Mouse (Mus musculus) liver, postnatal 0 days (tissue): ENCODE measurements at regions not wholly inside any gene's neighbourhood (a gene's known extent, or its start where the extent isn't known, plus 50 kb on each side); places are given as distances from the start of the nearest gene placed in this dataset.

ENCODE experiments used
- ATAC-seq: fragments of 200-750 bp; cut with Nextera tagmentation; 2 replicates; pipeline ENCODE4 v1.8.0; 2017; ENCODE audit warnings: mild to moderate bottlenecking, moderate library complexity
- DNase-seq: peaks from one replicate; pipeline ENCODE4 v3.0.0-alpha.2; 2016
- H3K27ac ChIP-seq: fragments of 300-500 bp; sonication (generic); 2 replicates; pipeline ENCODE4 v1.5.1; 2014; ENCODE audit warnings: antibody characterized with exemption, moderate library complexity, mild to moderate bottlenecking, low read depth
- H3K27me3 ChIP-seq: fragments of 300-500 bp; sonication (generic); 2 replicates; pipeline ENCODE4 v1.6.1; 2014; ENCODE audit warnings: low read length, control low read depth, mixed read lengths; ENCODE audit not compliant: insufficient read depth
- H3K36me3 ChIP-seq: fragments of 300-500 bp; sonication (generic); replicated peaks from 2 replicates; pipeline ENCODE4 v1.6.1; 2014; ENCODE audit warnings: mild to moderate bottlenecking, control low read depth, low read length, moderate library complexity, mixed read lengths; ENCODE audit not compliant: insufficient read depth
- H3K4me1 ChIP-seq: fragments of 300-500 bp; sonication (generic); 2 replicates; pipeline ENCODE4 v1.6.1; 2014; ENCODE audit warnings: antibody characterized with exemption, mild to moderate bottlenecking, control low read depth; ENCODE audit not compliant: insufficient read depth
- H3K4me2 ChIP-seq: fragments of 300-500 bp; sonication (generic); 2 replicates; pipeline ENCODE4 v1.6.1; 2014; ENCODE audit warnings: low read depth, mild to moderate bottlenecking, low read length, moderate library complexity, mixed read lengths
- H3K4me3 ChIP-seq: fragments of 300-500 bp; sonication (generic); 2 replicates; pipeline ENCODE4 v1.5.1; 2014; ENCODE audit warnings: low read depth, low read length
- H3K9ac ChIP-seq: fragments of 300-500 bp; sonication (generic); replicated peaks from 2 replicates; pipeline ENCODE4 v1.6.1; 2014; ENCODE audit warnings: mild to moderate bottlenecking, moderate library complexity
- H3K9me3 ChIP-seq: fragments of 300-500 bp; sonication (generic); 2 replicates; pipeline ENCODE4 v1.6.1; 2016; ENCODE audit warnings: mild to moderate bottlenecking, control low read depth, low read length, mixed read lengths
- CTCF ChIP-seq: sonication (generic); IDR thresholded peaks from 2 replicates; pipeline ENCODE4 v1.5.1; 2016; ENCODE audit warnings: antibody characterized with exemption, low read depth
- EP300 ChIP-seq: IDR thresholded peaks from 2 replicates; pipeline ENCODE4 v1.6.1; 2016; ENCODE audit warnings: antibody characterized with exemption, low read depth, mild to moderate bottlenecking
- WGBS: fragments of 180-500 bp; shearing (Covaris S2); extraction: QIAGEN DNeasy Blood & Tissue Kit; methylation state at CpG from one replicate; pipeline ENCODE4 v1.1.7; 2014; ENCODE audit not compliant: insufficient replicate concordance; 5-methylcytosine and 5-hydroxymethylcytosine counted together

- Histone ChIP-seq H3K27ac (no peak overlapping the region), H3K9ac (no peak overlapping the region), H3K9me3 (no peaks in the 10 kb centered on the region), H3K4me3 (no peak overlapping the region), H3K36me3 (no peaks in the 10 kb centered on the region), H3K4me2 (no peak overlapping the region), H3K27me3 (no peaks in the 10 kb centered on the region), H3K4me1 (no peaks in the 10 kb centered on the region)
- DNase-seq (no peak), ATAC-seq (no peak)
- TF ChIP-seq CTCF (no peak), EP300 (no peak)
- WGBS: 59% methylated on average over 2 of the region's 2 CpGs
Observed at GRCm38 (mm10) chr4:7414301-7414700, 824.5 kb downstream of the Car8 start.

- no peak overlapping the region for H3K9ac ChIP-seq
- H3K4me1 ChIP-seq: no peaks in the 10 kb centered on the region
- DNase-seq (no peak), ATAC-seq (no peak)
- 57% methylated on average over 1 of the region's 1 CpGs for WGBS
- H3K4me2 ChIP-seq: no peak overlapping the region
- TF ChIP-seq CTCF (no peak), EP300 (no peak)
- H3K27ac ChIP-seq: no peak overlapping the region
- H3K36me3 ChIP-seq: no peaks in the 10 kb centered on the region
- H3K27me3 ChIP-seq: no peaks in the 10 kb centered on the region
- no peak overlapping the region for H3K4me3 ChIP-seq
- H3K9me3 ChIP-seq: no peaks in the 10 kb centered on the region
Observed at GRCm38 (mm10) chr4:7392696-7393095, 846.1 kb downstream of the Car8 start.

DNA sequence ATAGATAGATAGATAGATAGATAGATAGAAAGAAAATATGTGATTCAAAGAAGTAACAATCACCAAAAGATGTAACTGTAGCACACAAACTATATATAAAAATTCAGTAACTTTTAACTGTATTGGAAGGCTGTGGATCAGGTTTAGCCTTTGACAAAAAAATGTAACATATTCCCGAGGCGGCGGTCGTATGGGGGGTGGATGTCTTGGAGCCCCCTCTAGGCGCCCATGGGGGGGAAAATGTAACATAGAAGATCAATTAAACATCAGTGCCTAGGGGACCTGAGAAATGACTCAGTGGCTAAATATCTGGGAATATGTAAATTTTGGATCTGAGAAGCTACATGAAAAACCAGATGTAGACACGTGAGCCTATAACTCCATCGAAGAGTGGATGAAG, 847.2 kb downstream of the Car8 start:
- Histone ChIP-seq H3K4me3 (no peak overlapping the region), H3K4me1 (no peaks in the 10 kb centered on the region), H3K27me3 (no peaks in the 10 kb centered on the region), H3K27ac (no peak overlapping the region), H3K36me3 (no peaks in the 10 kb centered on the region), H3K9me3 (no peaks in the 10 kb centered on the region), H3K4me2 (no peak overlapping the region), H3K9ac (no peak overlapping the region)
- no peak for ATAC-seq
- TF ChIP-seq CTCF (no peak), EP300 (no peak)
- 81% methylated on average over 7 of the region's 7 CpGs for WGBS
- DNase-seq: peak; percentile 65

- no peak for ATAC-seq
- DNase-seq: no peak
- no peak overlapping the region for H3K27ac ChIP-seq
- H3K36me3 ChIP-seq: no peaks in the 10 kb centered on the region
- no peak for TF ChIP-seq EP300
- no peak for TF ChIP-seq CTCF
- H3K4me1 ChIP-seq: no peaks in the 10 kb centered on the region
- no peak overlapping the region for H3K4me3 ChIP-seq
- no peaks in the 10 kb centered on the region for H3K27me3 ChIP-seq
- H3K4me2 ChIP-seq: no peak overlapping the region
- H3K9me3 ChIP-seq: no peaks in the 10 kb centered on the region
- H3K9ac ChIP-seq: no peak overlapping the region
Observed at GRCm38 (mm10) chr4:7385069-7385468, 853.8 kb downstream of the Car8 start.

DNA sequence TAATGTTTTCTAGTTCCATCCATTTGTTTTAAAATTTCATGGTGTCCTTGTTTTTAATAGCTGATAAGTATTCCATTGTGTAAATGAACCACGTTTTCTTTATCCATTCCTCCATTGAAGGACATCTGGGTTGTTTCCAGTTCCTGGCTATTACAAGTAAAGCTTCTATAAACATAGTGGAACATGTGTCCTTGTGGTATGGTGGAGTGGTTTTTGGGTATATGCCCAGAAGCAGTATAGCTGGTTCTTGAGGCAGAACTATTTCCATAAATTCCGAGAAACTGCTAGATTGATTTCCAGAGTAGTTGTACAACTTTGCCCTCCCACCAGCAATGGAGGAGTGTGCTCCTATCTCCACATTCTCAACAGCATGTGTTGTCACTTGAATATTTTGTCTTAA, 858.8 kb downstream of the Car8 start:
- Histone ChIP-seq H3K9ac (no peak overlapping the region), H3K36me3 (no peaks in the 10 kb centered on the region), H3K9me3 (no peaks in the 10 kb centered on the region), H3K27ac (no peak overlapping the region), H3K4me2 (no peak overlapping the region), H3K27me3 (no peaks in the 10 kb centered on the region), H3K4me1 (no peaks in the 10 kb centered on the region), H3K4me3 (no peak overlapping the region)
- WGBS: 65% methylated on average over 2 of the region's 2 CpGs
- no peak for ATAC-seq
- no peak for DNase-seq
- TF ChIP-seq EP300: no peak
- no peak for TF ChIP-seq CTCF

GRCm38 (mm10) chr4:7364238-7365040, 874.4 kb downstream of the Car8 start:
- Histone ChIP-seq H3K27me3 (no peaks in the 10 kb centered on the region), H3K36me3 (no peaks in the 10 kb centered on the region), H3K4me2 (no peak overlapping the region), H3K4me3 (no peak overlapping the region), H3K9me3 (no peaks in the 10 kb centered on the region), H3K9ac (no peak overlapping the region), H3K27ac (no peak overlapping the region), H3K4me1 (no peaks in the 10 kb centered on the region)
- WGBS: 51% methylated on average over 3 of the region's 3 CpGs
- ATAC-seq: no peak
- no peak for TF ChIP-seq CTCF
- no peak for TF ChIP-seq EP300
- DNase-seq: no peak

DNA sequence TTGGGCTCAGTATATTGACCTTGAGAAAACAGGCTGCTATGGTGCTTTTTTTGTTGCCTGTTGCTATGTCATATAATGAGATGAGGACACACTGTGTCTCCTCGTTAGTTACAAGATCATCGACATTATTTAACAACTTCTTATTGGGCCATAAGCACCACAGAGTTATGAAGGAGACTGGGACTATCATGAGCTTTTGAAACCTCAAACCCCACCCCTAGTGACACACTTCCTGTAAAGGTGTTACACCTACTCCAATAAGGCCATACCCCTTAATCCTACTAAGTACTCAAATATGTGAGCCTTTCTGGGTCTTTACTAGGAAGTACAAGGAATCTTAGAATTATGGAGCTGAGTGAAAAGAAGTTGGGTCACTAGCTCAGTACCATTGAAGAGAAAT, 875.3 kb downstream of the Car8 start:
- H3K36me3 ChIP-seq: no peaks in the 10 kb centered on the region
- no peaks in the 10 kb centered on the region for H3K4me1 ChIP-seq
- no peak overlapping the region for H3K9ac ChIP-seq
- WGBS: 72% methylated on average over 2 of the region's 2 CpGs
- ATAC-seq: no peak
- H3K27ac ChIP-seq: no peak overlapping the region
- no peak for TF ChIP-seq CTCF
- TF ChIP-seq EP300: no peak
- H3K27me3 ChIP-seq: no peaks in the 10 kb centered on the region
- no peak for DNase-seq
- H3K4me2 ChIP-seq: no peak overlapping the region
- H3K9me3 ChIP-seq: no peaks in the 10 kb centered on the region
- H3K4me3 ChIP-seq: no peak overlapping the region
